Mouse (Mus musculus) hindbrain, embryonic 13.5 days (tissue): ENCODE measurements around the gene Enpp3. TPM values are rescaled to one million over a fixed set of nuclear protein-coding genes. Genes with fewer than 3 reads are reported as not detected.

ENCODE experiments used
- ATAC-seq: fragments of 200-750 bp; cut with Nextera tagmentation; 2 replicates; pipeline ENCODE4 v1.8.0; 2017; ENCODE audit warnings: moderate TSS enrichment; ENCODE audit not compliant: low FRiP score
- H3K27ac ChIP-seq: fragments of 300-500 bp; sonication (generic); 2 replicates; pipeline ENCODE4 v1.5.1; 2015; ENCODE audit warnings: inconsistent platforms, mild to moderate bottlenecking, moderate library complexity
- H3K27me3 ChIP-seq: fragments of 300-500 bp; sonication (generic); 2 replicates; pipeline ENCODE4 v1.6.1; 2015; ENCODE audit warnings: mild to moderate bottlenecking, inconsistent platforms
- H3K36me3 ChIP-seq: fragments of 300-500 bp; sonication (generic); 2 replicates; pipeline ENCODE4 v1.6.1; 2015; ENCODE audit warnings: mild to moderate bottlenecking, inconsistent platforms
- H3K4me1 ChIP-seq: fragments of 300-500 bp; sonication (generic); replicated peaks from 2 replicates; pipeline ENCODE4 v1.6.1; 2015; ENCODE audit warnings: inconsistent platforms
- H3K4me2 ChIP-seq: fragments of 300-500 bp; sonication (generic); 2 replicates; pipeline ENCODE4 v1.6.1; 2015; ENCODE audit warnings: inconsistent platforms, mild to moderate bottlenecking, moderate library complexity
- H3K4me3 ChIP-seq: fragments of 300-500 bp; sonication (generic); 2 replicates; pipeline ENCODE4 v1.5.1; 2015; ENCODE audit warnings: mild to moderate bottlenecking, inconsistent platforms
- H3K9ac ChIP-seq: fragments of 300-500 bp; sonication (generic); 2 replicates; pipeline ENCODE4 v1.6.1; 2015; ENCODE audit warnings: mild to moderate bottlenecking, inconsistent platforms
- H3K9me3 ChIP-seq: fragments of 300-500 bp; sonication (generic); 2 replicates; pipeline ENCODE4 v1.6.1; 2016; ENCODE audit warnings: inconsistent platforms
- WGBS: fragments of 180-500 bp; shearing (Covaris S2); methylation state at CpG from one replicate; pipeline ENCODE4 v1.1.7; 2015; 5-methylcytosine and 5-hydroxymethylcytosine counted together
- polyA plus RNA-seq: library from polyadenylated mRNA; unstranded; fragments of >200 nt; fragmentation: Nextera tagmentation; extraction: Ambion mirVana; gene quantifications from 2 replicates; pipeline ENCODE4 v1.2.1, GENCODE M21; 2015

The Enpp3 gene
- polyA plus RNA-seq, 1 experiment from 2014 or later: 4.6 TPM

DNA sequence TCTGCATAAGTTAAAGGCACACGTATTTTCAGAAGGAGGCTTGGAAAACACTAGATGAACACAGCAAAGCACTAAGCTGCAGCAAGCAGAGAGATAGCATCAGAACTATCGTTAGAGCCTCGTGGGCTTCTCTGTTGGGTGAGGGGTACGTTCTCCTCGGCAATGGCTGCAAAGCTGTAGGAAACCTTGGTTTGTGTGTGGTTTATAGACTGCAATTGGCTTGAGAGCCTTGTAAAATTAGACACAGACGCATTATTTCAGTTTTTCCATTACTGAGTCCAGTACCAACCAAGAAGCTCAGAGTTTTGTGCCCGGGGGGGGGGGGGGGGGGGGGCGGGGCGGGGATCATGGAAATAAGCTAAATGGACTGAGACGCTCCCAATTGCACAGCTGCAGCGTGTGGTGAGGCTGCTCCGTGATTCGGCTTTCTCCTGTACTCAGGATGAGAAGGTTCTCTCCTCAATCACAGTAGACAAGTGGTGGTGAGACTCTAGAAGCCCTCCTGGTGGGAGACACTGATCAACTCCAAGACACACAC, 99.6 kb downstream of the Enpp3 start:
- Histone ChIP-seq H3K9me3 (no peaks in the 10 kb centered on the region), H3K4me3 (no peak overlapping the region), H3K9ac (no peak overlapping the region), H3K27ac (no peak overlapping the region), H3K4me2 (no peak overlapping the region), H3K27me3 (no peaks in the 10 kb centered on the region), H3K4me1 (0 out of 2 replicates have a peak, but pooled peaks cover 6% of the 10 kb centered on the region), H3K36me3 (no peaks in the 10 kb centered on the region)
- ATAC-seq: no peak
- WGBS: 84% methylated on average over 13 of the region's 13 CpGs

DNA sequence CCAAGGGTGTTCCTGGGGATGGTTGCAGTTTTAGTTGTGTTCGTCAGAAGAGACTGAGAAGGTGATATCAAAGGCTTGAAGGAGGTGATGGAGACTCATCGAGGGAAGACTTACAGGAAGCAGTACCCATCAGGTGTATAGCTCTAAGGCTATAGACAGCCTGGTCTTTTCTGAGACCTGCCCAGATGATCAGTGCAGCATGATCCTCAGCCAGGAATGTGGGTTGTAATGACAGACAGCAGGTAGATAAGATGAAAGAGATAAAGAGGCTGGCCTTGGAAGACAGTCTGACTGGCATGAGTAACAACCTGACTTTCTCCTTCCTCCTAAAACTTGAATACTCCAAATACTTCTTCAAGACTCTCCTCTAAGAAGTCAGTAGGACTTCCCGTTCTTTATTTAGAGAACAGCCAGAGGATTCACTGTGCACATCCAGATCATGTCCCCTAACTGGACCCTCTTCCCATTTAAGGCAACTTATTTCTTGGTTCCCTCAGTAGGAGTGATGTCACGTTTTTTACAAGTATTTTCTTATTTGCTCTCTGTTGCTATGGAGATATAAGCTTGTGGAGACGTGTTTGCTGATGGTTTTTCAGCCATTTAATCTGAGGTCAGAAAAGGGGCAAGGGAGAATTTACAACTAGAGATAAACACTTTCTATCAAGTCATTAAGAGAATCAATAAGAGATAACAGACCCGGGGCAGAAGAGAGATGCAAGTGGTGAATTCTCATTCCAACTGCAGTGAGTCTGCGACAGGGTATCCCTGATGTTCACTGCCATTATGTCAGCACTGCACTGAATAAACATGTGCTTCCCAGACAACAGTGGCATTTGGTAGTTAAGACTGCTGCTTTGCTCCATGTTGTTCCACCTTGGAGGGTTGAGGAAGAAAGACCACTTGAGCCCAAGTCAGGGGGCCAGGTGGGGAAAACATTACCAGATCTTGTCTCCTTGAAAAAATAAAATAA, 101.1 kb downstream of the Enpp3 start:
- Histone ChIP-seq H3K9me3 (no peaks in the 10 kb centered on the region), H3K36me3 (no peaks in the 10 kb centered on the region), H3K9ac (no peak overlapping the region), H3K27me3 (no peaks in the 10 kb centered on the region), H3K27ac (no peak overlapping the region), H3K4me1 (0 out of 2 replicates have a peak, but pooled peaks cover 6% of the 10 kb centered on the region), H3K4me2 (no peak overlapping the region), H3K4me3 (no peak overlapping the region)
- WGBS: 72% methylated on average over 7 of the region's 7 CpGs
- ATAC-seq: no peak

DNA sequence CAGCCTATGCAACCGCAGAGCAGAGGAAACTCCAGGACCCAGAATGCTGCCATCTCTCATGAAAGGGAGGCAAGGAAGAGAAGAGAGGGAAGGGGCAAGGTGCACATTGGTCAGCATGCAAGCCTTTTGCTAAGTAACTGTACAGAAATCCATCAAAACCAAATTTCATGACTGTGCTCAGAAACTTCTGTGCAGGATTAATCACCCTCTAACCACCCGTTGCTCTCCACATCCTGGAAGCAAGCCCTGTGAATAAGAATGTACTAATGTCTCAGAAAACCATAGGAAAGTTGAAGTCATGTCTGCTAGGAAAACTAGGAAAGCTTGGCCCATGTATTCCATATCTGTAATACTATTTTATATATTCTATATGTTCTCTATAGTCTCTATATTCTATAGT, 103.5 kb downstream of the Enpp3 start:
- no peak overlapping the region for H3K27ac ChIP-seq
- H3K4me1 ChIP-seq: 0 out of 2 replicates have a peak, but pooled peaks cover 6% of the 10 kb centered on the region
- no peaks in the 10 kb centered on the region for H3K36me3 ChIP-seq
- no peak overlapping the region for H3K9ac ChIP-seq
- H3K9me3 ChIP-seq: no peaks in the 10 kb centered on the region
- no peaks in the 10 kb centered on the region for H3K27me3 ChIP-seq
- 93% methylated on average over 2 of the region's 2 CpGs for WGBS
- no peak overlapping the region for H3K4me3 ChIP-seq
- no peak overlapping the region for H3K4me2 ChIP-seq
- no peak for ATAC-seq

DNA sequence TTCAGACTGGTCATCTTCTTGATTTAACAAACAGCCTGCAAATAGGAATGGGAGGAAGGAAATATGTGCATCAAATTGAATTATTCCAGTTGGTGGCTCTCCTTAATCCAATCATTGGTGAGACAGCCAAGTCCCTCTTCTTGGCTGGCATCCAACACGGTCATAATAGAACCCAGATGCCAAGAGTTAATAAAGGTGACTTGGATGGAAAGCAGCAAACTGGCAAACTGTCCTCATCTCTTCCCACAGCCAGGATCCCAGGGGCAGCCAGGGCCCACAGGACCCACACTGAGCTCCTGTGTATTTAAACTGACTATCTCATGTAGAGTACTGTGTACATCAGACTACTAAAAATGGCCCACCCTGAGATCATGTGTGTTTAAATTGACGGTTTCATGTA, 104.2 kb downstream of the Enpp3 start:
- WGBS: 76% methylated on average over 2 of the region's 2 CpGs
- Histone ChIP-seq H3K9ac (no peak overlapping the region), H3K4me3 (no peak overlapping the region), H3K27me3 (no peaks in the 10 kb centered on the region), H3K27ac (no peak overlapping the region), H3K4me2 (no peak overlapping the region), H3K9me3 (no peaks in the 10 kb centered on the region), H3K36me3 (no peaks in the 10 kb centered on the region), H3K4me1 (0 out of 2 replicates have a peak, but pooled peaks cover 6% of the 10 kb centered on the region)
- no peak for ATAC-seq

DNA sequence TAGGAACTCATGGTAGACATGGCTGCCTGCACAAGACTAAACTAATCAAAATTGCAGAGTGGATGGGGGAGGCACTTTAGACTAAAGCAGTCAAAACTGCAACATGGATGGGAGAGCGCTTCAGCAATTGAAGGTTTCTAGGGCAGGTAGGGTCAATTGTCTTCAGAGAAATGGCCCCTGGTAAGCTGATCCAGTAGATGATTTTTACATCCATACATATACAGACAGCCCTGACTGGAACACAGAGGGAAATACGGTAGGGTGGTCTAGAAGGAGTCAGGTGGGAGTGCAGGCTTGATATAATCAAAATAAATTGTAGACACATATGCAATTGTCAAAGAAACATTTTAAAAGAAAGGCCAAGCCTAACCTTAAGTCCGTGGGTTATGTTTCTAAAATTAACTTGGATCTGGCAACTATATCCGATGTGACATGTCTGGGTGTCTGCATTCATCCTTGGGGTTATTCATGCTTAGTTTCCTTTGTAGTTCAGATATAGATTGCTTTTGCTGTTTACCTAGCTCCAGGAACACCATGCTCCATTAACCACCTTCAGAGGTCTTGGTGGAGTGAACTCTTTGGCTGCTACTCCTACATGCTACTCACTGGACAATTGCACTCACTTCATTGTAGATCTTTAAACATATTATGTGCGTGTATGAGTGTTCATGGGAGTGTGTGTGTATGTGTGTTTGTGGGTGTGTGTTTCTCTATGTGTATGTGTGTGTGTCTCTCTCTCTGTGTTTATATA, 107.4 kb downstream of the Enpp3 start:
- H3K9ac ChIP-seq: no peak overlapping the region
- H3K27ac ChIP-seq: no peak overlapping the region
- no peak for ATAC-seq
- H3K4me2 ChIP-seq: no peak overlapping the region
- H3K9me3 ChIP-seq: no peaks in the 10 kb centered on the region
- no peaks in the 10 kb centered on the region for H3K36me3 ChIP-seq
- no peak overlapping the region for H3K4me3 ChIP-seq
- no peaks in the 10 kb centered on the region for H3K27me3 ChIP-seq
- WGBS: 93% methylated on average over 5 of the region's 5 CpGs
- peaks cover 13% of the 10 kb centered on the region; the same call in 1 of the 2 replicates for H3K4me1 ChIP-seq

DNA sequence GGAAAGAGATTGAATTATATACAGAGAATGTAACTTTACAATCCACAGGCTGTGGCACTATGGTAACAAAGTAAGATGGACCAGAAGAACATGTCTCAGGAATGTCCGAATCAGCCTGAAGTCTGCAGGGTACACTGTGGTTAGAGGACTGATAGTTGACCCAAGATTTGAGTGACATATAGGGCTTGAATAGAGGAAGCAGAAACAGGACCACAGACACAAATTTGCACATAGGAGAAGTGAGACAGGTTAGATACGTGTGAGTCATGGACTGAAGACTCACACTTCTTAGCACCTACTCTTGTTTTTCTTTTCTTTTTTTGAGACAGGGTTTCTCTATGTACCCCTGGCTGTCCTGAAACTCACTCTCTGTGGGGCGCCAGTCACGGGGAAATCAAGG, 115.1 kb downstream of the Enpp3 start:
- WGBS: 88% methylated on average over 4 of the region's 4 CpGs
- Histone ChIP-seq H3K9ac (no peak overlapping the region), H3K27me3 (no peaks in the 10 kb centered on the region), H3K27ac (no peak overlapping the region), H3K36me3 (no peaks in the 10 kb centered on the region), H3K4me2 (no peak overlapping the region), H3K4me3 (no peak overlapping the region), H3K4me1 (peaks cover 7% of the 10 kb centered on the region; the same call in 1 of the 2 replicates), H3K9me3 (no peaks in the 10 kb centered on the region)
- no peak for ATAC-seq

DNA sequence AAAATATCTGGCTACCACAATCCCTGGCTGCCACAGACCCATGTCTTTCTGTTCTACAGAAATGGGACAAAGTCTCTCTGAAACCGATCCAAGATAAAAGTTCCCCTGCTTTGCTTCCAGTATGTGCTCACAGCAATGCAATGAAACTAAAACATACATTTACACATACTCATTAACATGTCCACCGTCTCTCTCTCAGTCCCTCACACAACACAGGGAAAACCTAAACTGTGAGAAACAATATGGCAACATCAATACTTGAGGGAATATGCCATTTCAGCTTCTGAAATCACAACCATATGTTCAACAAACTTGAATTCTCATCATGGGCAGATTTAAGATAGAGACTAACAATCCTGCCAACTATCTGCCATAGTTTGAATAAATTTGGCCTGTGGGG, 117.4 kb downstream of the Enpp3 start:
- no peak overlapping the region for H3K4me3 ChIP-seq
- H3K36me3 ChIP-seq: no peaks in the 10 kb centered on the region
- H3K4me2 ChIP-seq: no peak overlapping the region
- H3K9ac ChIP-seq: no peak overlapping the region
- no peak overlapping the region for H3K27ac ChIP-seq
- WGBS: 88% methylated on average over 2 of the region's 2 CpGs
- H3K9me3 ChIP-seq: no peaks in the 10 kb centered on the region
- no peaks in the 10 kb centered on the region for H3K4me1 ChIP-seq
- H3K27me3 ChIP-seq: no peaks in the 10 kb centered on the region
- ATAC-seq: no peak

Other genes starting within 250 kb of the Enpp3 start
- 3.2 and 3.8 TPM in 2 replicates for gene Ccn2, start 247.4 kb downstream of the Enpp3 start, polyA plus RNA-seq
- 2.8 and 3.2 TPM in 2 replicates for gene Enpp1, start 130.7 kb downstream of the Enpp3 start, polyA plus RNA-seq
- 28.1 and 28.5 TPM in 2 replicates for gene Med23, start 27.2 kb upstream of the Enpp3 start, polyA plus RNA-seq
- 2.6 and 3.5 TPM in 2 replicates for gene Arg1, start 84.7 kb upstream of the Enpp3 start, polyA plus RNA-seq